Mouse (Mus musculus): Measurements from ENCODE around the gene Cacna1e. TPM values are rescaled to one million over a fixed set of nuclear protein-coding genes. Genes with fewer than 3 reads are reported as not detected.

Gene Cacna1e
- polyA plus RNA-seq, 1 experiment from 2014 or later: 3.2 TPM

GRCm38 (mm10) chr1:154723078-154723477 is 161.2 kb downstream of the Cacna1e start:
- Histone ChIP-seq H3K27me3 (peaks cover 52% of the 10 kb centered on the region), H3K9me3 (no peaks in the 10 kb centered on the region), H3K9ac (peak overlapping the region; percentile 43; the same call in 1 of the 2 replicates), H3K4me2 (peak overlapping the region; percentile 79), H3K27ac (no peak overlapping the region), H3K4me3 (replicated peaks) (peak overlapping the region; percentile 42), H3K36me3 (replicated peaks) (no peaks in the 10 kb centered on the region), H3K4me1 (peaks cover 28% of the 10 kb centered on the region)
- ATAC-seq (ENCODE audit: low FRiP score): no peak
- WGBS: 43% methylated on average over 6 of the region's 6 CpGs

DNA sequence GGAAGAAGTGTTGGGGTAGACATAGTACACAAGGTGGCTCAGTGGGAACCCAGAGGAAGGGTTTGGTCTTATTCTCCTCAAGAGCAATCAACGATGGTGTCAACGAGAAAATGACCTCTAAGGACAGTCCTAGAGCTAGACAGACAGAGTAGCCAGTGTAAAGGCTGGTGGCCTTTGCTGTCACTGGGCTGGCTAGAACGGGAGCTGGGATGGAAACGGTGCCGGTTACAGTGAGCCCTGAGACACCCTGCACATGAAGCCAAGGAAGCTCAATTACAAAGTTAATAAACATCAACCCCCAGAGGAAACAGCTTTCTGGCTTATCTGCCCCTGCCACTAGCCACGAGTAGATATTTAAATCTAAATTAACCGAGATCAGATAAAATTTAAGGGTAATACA is 168.7 kb downstream of the Cacna1e start:
- Histone ChIP-seq H3K36me3 (replicated peaks) (no peaks in the 10 kb centered on the region), H3K4me1 (peaks cover 6% of the 10 kb centered on the region; the same call in 1 of the 2 replicates), H3K4me2 (no peak overlapping the region), H3K27ac (no peak overlapping the region), H3K9me3 (no peaks in the 10 kb centered on the region), H3K9ac (no peak overlapping the region), H3K4me3 (replicated peaks) (no peak overlapping the region), H3K27me3 (0 out of 2 replicates have a peak, but pooled peaks cover 3% of the 10 kb centered on the region)
- no peak for ATAC-seq (ENCODE audit: low FRiP score)
- 87% methylated on average over 7 of the region's 7 CpGs for WGBS

- Histone ChIP-seq H3K27ac (no peak overlapping the region), H3K4me1 (no peaks in the 10 kb centered on the region), H3K27me3 (no peaks in the 10 kb centered on the region), H3K9me3 (no peaks in the 10 kb centered on the region), H3K9ac (no peak overlapping the region), H3K4me3 (replicated peaks) (no peak overlapping the region), H3K4me2 (no peak overlapping the region), H3K36me3 (replicated peaks) (no peaks in the 10 kb centered on the region)
- ATAC-seq (ENCODE audit: low FRiP score): no peak
- WGBS: 89% methylated on average over 4 of the region's 4 CpGs
These were observed 171.6 kb downstream of the Cacna1e start for GRCm38 (mm10) chr1:154712747-154713146.

- Histone ChIP-seq H3K9me3 (no peaks in the 10 kb centered on the region), H3K4me2 (no peak overlapping the region), H3K4me1 (peaks cover 16% of the 10 kb centered on the region), H3K27me3 (0 out of 2 replicates have a peak, but pooled peaks cover 3% of the 10 kb centered on the region), H3K9ac (no peak overlapping the region), H3K36me3 (replicated peaks) (no peaks in the 10 kb centered on the region), H3K27ac (no peak overlapping the region), H3K4me3 (replicated peaks) (no peak overlapping the region)
- no peak for ATAC-seq (ENCODE audit: low FRiP score)
- WGBS: 93% methylated on average over 4 of the region's 4 CpGs
These were observed 176.6 kb downstream of the Cacna1e start for GRCm38 (mm10) chr1:154707584-154708290.

DNA sequence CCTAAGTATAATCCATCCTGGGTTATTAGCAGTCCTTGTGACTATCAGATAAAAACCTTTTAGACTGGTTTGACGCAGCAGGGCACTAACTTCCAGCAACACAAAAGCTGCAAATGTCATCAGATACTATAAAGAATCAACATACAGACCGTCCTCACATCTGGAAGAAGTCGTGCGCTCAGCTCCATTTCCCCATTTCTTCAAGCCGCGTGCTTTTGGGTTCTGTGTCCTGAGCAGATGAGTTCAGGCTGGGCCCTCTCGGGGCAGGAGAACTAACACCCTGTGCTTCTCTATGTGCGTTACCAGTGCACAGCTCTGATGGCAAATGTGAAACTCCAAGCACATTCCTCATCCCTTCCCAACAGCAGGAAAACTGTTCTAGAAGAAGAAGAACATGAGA is 177.3 kb downstream of the Cacna1e start:
- ATAC-seq (ENCODE audit: low FRiP score): no peak
- H3K9me3 ChIP-seq: no peaks in the 10 kb centered on the region
- no peaks in the 10 kb centered on the region for H3K36me3 ChIP-seq (replicated peaks)
- no peak overlapping the region for H3K9ac ChIP-seq
- 0 out of 2 replicates have a peak, but pooled peaks cover 3% of the 10 kb centered on the region for H3K27me3 ChIP-seq
- no peak overlapping the region for H3K4me3 ChIP-seq (replicated peaks)
- no peak overlapping the region for H3K27ac ChIP-seq
- WGBS: 91% methylated on average over 8 of the region's 8 CpGs
- H3K4me1 ChIP-seq: peaks cover 16% of the 10 kb centered on the region
- H3K4me2 ChIP-seq: no peak overlapping the region

DNA sequence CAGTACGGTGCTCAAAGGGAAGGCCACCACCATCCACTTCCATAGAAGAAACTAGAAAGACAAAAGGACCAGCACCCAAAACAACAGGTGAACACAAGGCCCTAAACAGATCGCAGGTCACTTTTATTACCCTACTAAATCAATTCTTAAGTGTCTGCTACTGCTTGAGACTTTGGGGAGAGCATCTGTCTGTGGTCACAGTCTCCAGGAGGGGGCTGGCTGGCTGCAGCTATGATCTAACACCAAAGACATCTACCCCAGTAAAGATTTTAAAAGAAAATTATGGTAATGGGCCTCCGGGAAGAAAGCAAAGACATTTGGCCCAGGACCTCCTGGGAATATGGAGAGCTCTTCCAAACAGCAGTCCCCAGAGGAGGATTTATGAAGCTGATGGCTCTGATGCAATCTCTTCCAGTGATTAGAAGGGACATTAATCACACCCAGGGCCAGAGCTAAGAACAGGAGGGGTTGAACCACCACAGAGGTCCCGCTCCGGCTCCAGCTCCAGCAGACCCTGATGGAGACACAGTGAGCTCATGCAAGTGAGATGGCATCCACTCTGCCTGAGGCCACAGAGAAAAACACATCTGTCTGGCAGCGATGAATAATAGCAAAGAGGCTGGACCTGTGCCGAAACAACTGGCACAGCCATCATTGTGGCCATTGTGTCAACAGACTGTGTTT is 178.3 kb downstream of the Cacna1e start:
- no peak overlapping the region for H3K4me3 ChIP-seq (replicated peaks)
- no peak for ATAC-seq (ENCODE audit: low FRiP score)
- 0 out of 2 replicates have a peak, but pooled peaks cover 3% of the 10 kb centered on the region for H3K27me3 ChIP-seq
- no peak overlapping the region for H3K27ac ChIP-seq
- H3K4me2 ChIP-seq: no peak overlapping the region
- H3K36me3 ChIP-seq (replicated peaks): no peaks in the 10 kb centered on the region
- WGBS: 88% methylated on average over 7 of the region's 7 CpGs
- H3K4me1 ChIP-seq: peaks cover 16% of the 10 kb centered on the region
- no peaks in the 10 kb centered on the region for H3K9me3 ChIP-seq
- no peak overlapping the region for H3K9ac ChIP-seq

DNA sequence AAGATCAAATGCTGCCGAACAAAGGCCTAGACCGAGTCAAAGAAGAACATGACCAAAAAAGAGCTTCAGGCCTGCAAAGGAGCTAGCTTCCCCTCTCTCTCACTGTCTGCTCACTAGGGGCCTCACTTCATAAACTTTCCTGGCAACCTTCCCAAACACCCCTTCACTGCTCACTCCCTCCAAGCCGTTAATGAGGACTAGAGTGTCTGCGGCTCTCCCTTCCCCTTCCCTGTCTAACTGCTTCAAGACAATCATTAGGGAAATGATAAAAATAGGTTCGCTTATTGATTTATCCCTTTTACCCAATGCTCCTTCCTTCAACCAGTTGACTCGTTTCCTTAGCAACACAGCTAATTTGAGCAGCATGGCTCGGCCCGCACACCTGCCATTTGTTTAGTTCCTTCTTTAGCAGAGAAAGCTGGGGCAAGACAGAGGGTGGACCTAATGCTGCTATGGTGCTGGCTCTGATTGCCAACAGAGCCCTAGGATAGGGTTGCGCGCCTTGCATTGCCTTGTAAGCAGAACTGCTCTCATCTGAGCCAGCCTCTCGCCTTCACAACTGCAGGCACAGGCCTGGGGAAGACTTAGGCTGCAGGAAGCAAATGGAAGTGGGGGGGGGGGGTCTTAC is 179.6 kb downstream of the Cacna1e start:
- Histone ChIP-seq H3K9ac (no peak overlapping the region), H3K27me3 (0 out of 2 replicates have a peak, but pooled peaks cover 3% of the 10 kb centered on the region), H3K4me3 (replicated peaks) (no peak overlapping the region), H3K9me3 (no peaks in the 10 kb centered on the region), H3K4me2 (0 out of 2 replicates have a peak overlapping the region, but pooled peaks have one; percentile 1), H3K36me3 (replicated peaks) (no peaks in the 10 kb centered on the region), H3K4me1 (peaks cover 16% of the 10 kb centered on the region), H3K27ac (peak overlapping the region; percentile 72)
- 52% methylated on average over 11 of the region's 11 CpGs for WGBS
- ATAC-seq (ENCODE audit: low FRiP score): peak; percentile 86

- no peaks in the 10 kb centered on the region for H3K36me3 ChIP-seq (replicated peaks)
- H3K9ac ChIP-seq: no peak overlapping the region
- no peak overlapping the region for H3K4me3 ChIP-seq (replicated peaks)
- peaks cover 16% of the 10 kb centered on the region for H3K4me1 ChIP-seq
- ATAC-seq (ENCODE audit: low FRiP score): no peak
- no peak overlapping the region for H3K27ac ChIP-seq
- H3K27me3 ChIP-seq: 0 out of 2 replicates have a peak, but pooled peaks cover 3% of the 10 kb centered on the region
- no peak overlapping the region for H3K4me2 ChIP-seq
- 85% methylated on average over 2 of the region's 2 CpGs for WGBS
- no peaks in the 10 kb centered on the region for H3K9me3 ChIP-seq
These were observed 181.7 kb downstream of the Cacna1e start for GRCm38 (mm10) chr1:154702623-154703022.

DNA sequence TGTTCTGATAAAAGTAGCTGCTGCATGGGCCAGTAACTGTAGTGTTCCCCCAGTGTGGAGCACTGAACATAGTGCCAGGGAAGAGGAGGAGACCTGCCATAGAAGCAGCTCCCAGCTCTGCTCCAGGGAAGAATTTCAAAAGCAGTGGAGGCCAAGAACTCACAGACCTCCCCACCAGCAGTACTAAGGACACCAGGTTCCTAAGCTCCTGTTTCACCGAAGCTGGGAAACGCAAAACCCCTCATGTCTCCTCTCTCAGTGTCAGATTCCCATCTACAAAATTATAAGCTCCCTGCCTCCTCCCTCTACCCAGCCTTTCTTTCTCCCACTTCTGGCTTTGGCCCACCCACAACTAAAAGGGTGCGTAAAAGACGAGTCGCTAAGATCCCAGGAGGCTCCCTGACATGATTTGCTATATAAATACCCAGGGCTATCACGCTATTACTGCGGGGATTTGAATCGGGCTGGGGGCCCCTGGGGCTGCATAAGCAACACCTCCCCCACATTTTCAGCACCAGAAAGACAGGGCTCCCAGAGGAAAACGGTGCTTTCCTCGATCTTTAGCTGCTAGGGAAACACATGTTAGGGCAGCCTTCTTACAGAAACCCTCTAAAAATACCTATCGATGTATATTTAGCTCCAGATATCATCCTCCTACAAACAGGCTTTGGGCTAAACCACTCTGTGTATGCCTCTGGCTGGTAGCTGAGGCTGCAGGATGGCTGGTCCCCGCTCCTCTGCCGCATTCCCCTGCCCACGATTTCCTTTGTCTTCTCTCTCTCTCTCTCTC is 195.2 kb downstream of the Cacna1e start:
- Histone ChIP-seq H3K27ac (no peak overlapping the region), H3K9me3 (no peaks in the 10 kb centered on the region), H3K27me3 (peaks cover 3% of the 10 kb centered on the region; the same call in 1 of the 2 replicates), H3K9ac (no peak overlapping the region), H3K4me2 (no peak overlapping the region), H3K4me1 (peaks cover 6% of the 10 kb centered on the region; the same call in 1 of the 2 replicates), H3K36me3 (replicated peaks) (no peaks in the 10 kb centered on the region), H3K4me3 (replicated peaks) (no peak overlapping the region)
- ATAC-seq (ENCODE audit: low FRiP score): no peak
- WGBS: 53% methylated on average over 14 of the region's 14 CpGs

GRCm38 (mm10) chr1:154686861-154687260 is 197.4 kb downstream of the Cacna1e start:
- Histone ChIP-seq H3K27ac (no peak overlapping the region), H3K9ac (no peak overlapping the region), H3K4me1 (peaks cover 6% of the 10 kb centered on the region; the same call in 1 of the 2 replicates), H3K4me3 (replicated peaks) (no peak overlapping the region), H3K4me2 (no peak overlapping the region), H3K36me3 (replicated peaks) (no peaks in the 10 kb centered on the region), H3K9me3 (no peaks in the 10 kb centered on the region), H3K27me3 (peaks cover 3% of the 10 kb centered on the region; the same call in 1 of the 2 replicates)
- ATAC-seq (ENCODE audit: low FRiP score): no peak
- WGBS: 78% methylated on average over 6 of the region's 6 CpGs

DNA sequence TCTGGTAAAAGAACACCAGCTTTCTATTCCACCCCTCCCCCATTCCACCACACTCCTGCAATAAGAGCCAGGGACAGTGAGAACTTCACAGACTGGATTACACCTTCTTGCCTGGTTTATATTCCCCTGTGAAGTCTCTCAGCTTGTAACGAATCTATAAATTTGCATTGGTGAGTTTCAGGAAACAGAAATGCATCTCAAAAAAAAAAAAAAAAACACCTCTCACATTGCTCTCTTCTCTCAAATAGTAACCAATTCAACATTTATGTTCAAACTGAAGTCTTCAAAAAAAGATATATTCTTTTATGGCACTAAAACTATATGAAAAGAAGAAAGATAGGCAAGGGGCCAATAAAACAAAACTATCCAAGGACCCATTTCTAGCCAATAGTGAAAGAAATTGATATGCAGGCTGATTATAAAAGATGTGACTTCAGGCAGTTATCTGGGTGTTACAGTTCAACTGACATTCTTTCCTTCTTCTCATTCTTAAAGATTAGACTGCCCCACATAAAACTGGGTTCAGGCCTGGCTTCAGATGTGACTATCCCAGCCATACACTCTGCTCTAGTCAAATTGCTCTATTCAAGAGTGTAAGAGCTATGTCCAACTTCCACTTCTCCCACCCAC is 200.7 kb downstream of the Cacna1e start:
- no peaks in the 10 kb centered on the region for H3K4me1 ChIP-seq
- WGBS: 90% methylated on average over 1 of the region's 1 CpGs
- no peaks in the 10 kb centered on the region for H3K9me3 ChIP-seq
- no peak overlapping the region for H3K27ac ChIP-seq
- ATAC-seq (ENCODE audit: low FRiP score): no peak
- H3K27me3 ChIP-seq: peaks cover 3% of the 10 kb centered on the region; the same call in 1 of the 2 replicates
- no peak overlapping the region for H3K9ac ChIP-seq
- H3K4me3 ChIP-seq (replicated peaks): no peak overlapping the region
- no peaks in the 10 kb centered on the region for H3K36me3 ChIP-seq (replicated peaks)
- no peak overlapping the region for H3K4me2 ChIP-seq

All from forebrain, embryonic 12.5 days (tissue).